Mouse (Mus musculus) telencephalon, adult 2 months (tissue): ENCODE data around the gene Gm37240.

ENCODE experiments used
- DNase-seq: peaks from one replicate; pipeline ENCODE4 v3.0.0-alpha.2; 2011; ENCODE audit warnings: low read depth, low spot score

The Gm37240 gene

GRCm38 (mm10) chr3:85749348-85749747 is 138.0 kb downstream of the Gm37240 start:
- no peak for DNase-seq

- no peak for DNase-seq
Measured at GRCm38 (mm10) chr3:85748863-85749262, 138.5 kb downstream of the Gm37240 start.

GRCm38 (mm10) chr3:85746116-85746515 is 141.2 kb downstream of the Gm37240 start:
- no peak for DNase-seq

GRCm38 (mm10) chr3:85741767-85742166 is 145.6 kb downstream of the Gm37240 start:
- no peak for DNase-seq

GRCm38 (mm10) chr3:85738591-85738990 is 148.7 kb downstream of the Gm37240 start:
- DNase-seq = no peak

- no peak for DNase-seq
Measured at GRCm38 (mm10) chr3:85733939-85734729, 153.2 kb downstream of the Gm37240 start.

- DNase-seq = no peak
Measured at GRCm38 (mm10) chr3:85727171-85727570, 160.1 kb downstream of the Gm37240 start.

- no peak for DNase-seq
Measured at GRCm38 (mm10) chr3:85725971-85726370, 161.3 kb downstream of the Gm37240 start.

GRCm38 (mm10) chr3:85725110-85725509 is 162.2 kb downstream of the Gm37240 start:
- no peak for DNase-seq

- DNase-seq = no peak
Measured at GRCm38 (mm10) chr3:85722581-85722980, 164.7 kb downstream of the Gm37240 start.

- no peak for DNase-seq
Measured at GRCm38 (mm10) chr3:85715764-85716297, 171.5 kb downstream of the Gm37240 start.

- no peak for DNase-seq
Measured at GRCm38 (mm10) chr3:85713936-85714709, 173.2 kb downstream of the Gm37240 start.

GRCm38 (mm10) chr3:85710695-85711094 is 176.6 kb downstream of the Gm37240 start:
- no peak for DNase-seq

GRCm38 (mm10) chr3:85707421-85707820 is 179.9 kb downstream of the Gm37240 start:
- peak; percentile 40 for DNase-seq

GRCm38 (mm10) chr3:85703141-85703882 is 184.0 kb downstream of the Gm37240 start:
- DNase-seq = no peak

GRCm38 (mm10) chr3:85698496-85698895 is 188.8 kb downstream of the Gm37240 start:
- DNase-seq = no peak

GRCm38 (mm10) chr3:85695056-85695455 is 192.3 kb downstream of the Gm37240 start:
- no peak for DNase-seq

- DNase-seq = no peak
Measured at GRCm38 (mm10) chr3:85693013-85693412, 194.3 kb downstream of the Gm37240 start.

- no peak for DNase-seq
Measured at GRCm38 (mm10) chr3:85691134-85691533, 196.2 kb downstream of the Gm37240 start.

GRCm38 (mm10) chr3:85688341-85688740 is 199.0 kb downstream of the Gm37240 start:
- DNase-seq = no peak

- DNase-seq = no peak
Measured at GRCm38 (mm10) chr3:85685271-85685670, 202.0 kb downstream of the Gm37240 start.

- DNase-seq = no peak
Measured at GRCm38 (mm10) chr3:85683618-85684017, 203.7 kb downstream of the Gm37240 start.
